Mouse (Mus musculus): Measurements from ENCODE around the gene Olfr1501. TPM values are rescaled to one million over a fixed set of nuclear protein-coding genes. Genes with fewer than 3 reads are reported as not detected.
"Not testable (repeated sequence)": the region's sequence is repeated elsewhere in the genome, so short reads cannot be mapped to it uniquely, and the experiment has no call there.

Gene Olfr1501
- polyA plus RNA-seq (2015; fragmentation: Nextera tagmentation; extraction: Ambion mirVana), result 0.04 and 0.25 TPM in 2 replicates

DNA sequence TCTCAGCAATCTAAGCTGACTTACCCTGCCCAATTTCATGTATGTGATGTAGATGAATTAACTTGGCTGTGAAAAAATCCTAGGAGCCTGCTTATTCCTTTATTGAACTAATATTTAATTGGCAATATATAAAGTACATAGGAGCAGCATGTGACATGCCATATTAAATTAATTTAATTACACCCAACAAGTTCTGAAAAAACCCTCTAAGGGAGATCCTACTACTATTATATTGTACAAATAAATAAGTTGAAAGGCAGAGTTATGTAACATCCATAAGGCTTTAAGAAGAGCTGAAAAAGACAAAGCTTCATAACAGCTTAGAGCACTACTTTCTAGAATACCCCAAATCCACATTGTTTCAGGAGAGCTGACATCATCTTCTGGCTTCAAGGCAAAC is at the start of gene Olfr1501:
Olfr1501 (minus strand) TSS at position 101 of the 400 bp plus-strand sequence.
- not testable (repeated sequence) for H3K4me1 ChIP-seq; H3K27me3 ChIP-seq; H3K9me3 ChIP-seq (replicated peaks); ATAC-seq (ENCODE audit: insufficient number of reproducible peaks, low FRiP score, low TSS enrichment, low read depth); H3K9ac ChIP-seq; H3K4me2 ChIP-seq (replicated peaks); H3K4me3 ChIP-seq (replicated peaks); H3K27ac ChIP-seq (replicated peaks); H3K36me3 ChIP-seq

DNA sequence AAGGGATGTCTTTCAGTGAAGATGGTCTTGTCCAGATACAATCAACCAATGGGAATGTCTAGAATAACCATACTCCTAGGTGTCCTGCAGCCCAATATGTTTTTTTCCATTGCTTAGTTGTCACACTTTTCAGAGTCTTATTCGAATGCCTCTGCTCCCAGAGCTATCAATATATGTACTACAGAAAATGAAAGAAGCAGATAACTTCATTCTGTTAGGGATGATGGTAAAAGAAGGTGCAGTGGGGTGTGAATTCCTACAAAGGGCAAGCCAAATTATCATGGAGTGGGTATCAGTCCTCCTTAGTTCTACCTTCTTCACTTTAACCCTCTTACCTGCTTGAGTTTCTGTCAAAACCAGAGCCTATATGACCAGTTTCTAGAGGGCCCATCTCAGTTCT is 47.3 kb upstream of the Olfr1501 start, which contains the start of gene Olfr1504:
Olfr1504 (minus strand) TSS at position 101 of the 400 bp plus-strand sequence.
- H3K9ac ChIP-seq, result no peak within 1 kb of the TSS
- H3K4me2 ChIP-seq (replicated peaks), result no peak within 1 kb of the TSS
- no peaks in the 10 kb centered on the region for H3K36me3 ChIP-seq
- H3K9me3 ChIP-seq (replicated peaks), result no peaks in the 10 kb centered on the region
- no peak within 1 kb of the TSS for H3K27ac ChIP-seq (replicated peaks)
- H3K4me1 ChIP-seq, result no peaks in the 10 kb centered on the region
- WGBS, result 57% methylated on average over 1 of the region's 1 CpGs
- H3K4me3 ChIP-seq (replicated peaks), result no peak within 1 kb of the TSS
- H3K27me3 ChIP-seq, result no peaks in the 10 kb centered on the region
- ATAC-seq (ENCODE audit: insufficient number of reproducible peaks, low FRiP score, low TSS enrichment, low read depth), result no peak

DNA sequence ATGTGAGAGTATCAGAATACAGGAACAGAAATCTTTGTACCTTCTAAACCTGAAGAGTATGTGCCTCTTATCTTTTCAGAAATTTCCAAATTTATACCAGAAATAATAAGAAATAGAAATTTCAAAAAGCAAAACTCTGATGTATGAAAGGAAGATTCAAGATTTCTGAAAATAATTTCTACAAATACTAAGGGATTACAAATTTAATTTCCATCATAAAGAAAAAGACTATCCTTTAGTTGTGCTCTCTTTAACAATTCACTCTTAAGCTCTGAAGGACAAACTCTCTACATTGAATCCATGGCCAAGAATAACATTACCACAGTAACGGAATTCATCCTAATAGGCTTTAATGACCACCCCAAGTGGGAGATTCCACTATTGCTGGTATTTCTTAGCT is 11.0 kb upstream of the Olfr1501 start, which contains the start of gene Olfr1502:
Olfr1502 (plus strand) TSS at position 301 of the 400 bp plus-strand sequence.
- H3K9me3 ChIP-seq (replicated peaks), result no peaks in the 10 kb centered on the region
- no peak for ATAC-seq (ENCODE audit: insufficient number of reproducible peaks, low FRiP score, low TSS enrichment, low read depth)
- no peaks in the 10 kb centered on the region for H3K27me3 ChIP-seq
- H3K9ac ChIP-seq, result no peak within 1 kb of the TSS
- no peak within 1 kb of the TSS for H3K27ac ChIP-seq (replicated peaks)
- no peak within 1 kb of the TSS for H3K4me2 ChIP-seq (replicated peaks)
- no peak within 1 kb of the TSS for H3K4me3 ChIP-seq (replicated peaks)
- no peaks in the 10 kb centered on the region for H3K36me3 ChIP-seq
- WGBS, result 89% methylated on average over 1 of the region's 1 CpGs
- H3K4me1 ChIP-seq, result no peaks in the 10 kb centered on the region

DNA sequence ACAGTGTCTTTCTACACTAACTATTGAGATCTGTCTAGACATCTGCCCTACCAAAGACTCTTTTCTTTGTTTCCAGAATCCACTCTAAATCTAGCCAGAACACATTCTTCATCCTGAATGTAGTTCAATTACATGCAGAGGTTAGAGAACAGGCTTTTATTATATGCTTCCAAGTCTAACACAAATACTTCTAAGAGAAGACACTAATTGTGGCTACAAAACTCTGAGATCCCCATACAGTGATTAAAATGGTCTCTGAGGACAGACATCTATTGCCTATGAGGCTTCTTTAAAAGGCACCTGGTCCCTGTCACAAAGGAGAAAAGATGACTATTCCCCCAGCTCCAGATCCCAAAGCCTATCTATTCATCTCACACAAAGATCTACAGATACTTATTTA is 20.1 kb downstream of the Olfr1501 start, which contains the start of gene Olfr1500:
Olfr1500 (minus strand) TSS at position 101 of the 400 bp plus-strand sequence.
- Histone ChIP-seq H3K9ac (no peak within 1 kb of the TSS), H3K36me3 (no peaks in the 10 kb centered on the region), H3K27me3 (no peaks in the 10 kb centered on the region), H3K27ac (replicated peaks) (no peak within 1 kb of the TSS), H3K4me2 (replicated peaks) (no peak within 1 kb of the TSS), H3K4me3 (replicated peaks) (no peak within 1 kb of the TSS), H3K9me3 (replicated peaks) (no peaks in the 10 kb centered on the region), H3K4me1 (no peaks in the 10 kb centered on the region)
- no peak for ATAC-seq (ENCODE audit: insufficient number of reproducible peaks, low FRiP score, low TSS enrichment, low read depth)

DNA sequence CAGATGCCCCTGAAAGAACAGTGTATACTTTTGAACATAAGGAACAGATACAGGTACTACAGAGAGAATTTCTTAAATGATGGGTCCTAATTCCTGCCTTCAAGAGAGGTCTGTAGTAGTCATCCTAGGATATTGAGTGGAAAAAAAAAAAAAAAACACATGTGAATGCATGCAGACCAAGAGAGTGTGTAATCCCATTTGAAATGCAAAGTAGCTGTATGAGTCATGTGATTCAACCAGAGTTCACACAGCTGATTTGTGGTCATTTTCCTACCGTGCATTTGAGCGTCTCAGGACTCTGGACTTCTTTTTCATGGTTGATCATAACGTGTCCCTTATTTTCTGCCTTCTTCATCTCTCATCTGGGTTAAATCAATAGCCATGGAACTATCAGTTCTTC is 22.0 kb downstream of the Olfr1501 start:
- Histone ChIP-seq H3K4me3 (replicated peaks) (no peak overlapping the region), H3K9me3 (replicated peaks) (no peaks in the 10 kb centered on the region), H3K9ac (no peak overlapping the region), H3K27me3 (no peaks in the 10 kb centered on the region), H3K36me3 (no peaks in the 10 kb centered on the region), H3K4me2 (replicated peaks) (no peak overlapping the region), H3K4me1 (no peaks in the 10 kb centered on the region), H3K27ac (replicated peaks) (no peak overlapping the region)
- WGBS, result 52% methylated on average over 3 of the region's 3 CpGs
- no peak for ATAC-seq (ENCODE audit: insufficient number of reproducible peaks, low FRiP score, low TSS enrichment, low read depth)

DNA sequence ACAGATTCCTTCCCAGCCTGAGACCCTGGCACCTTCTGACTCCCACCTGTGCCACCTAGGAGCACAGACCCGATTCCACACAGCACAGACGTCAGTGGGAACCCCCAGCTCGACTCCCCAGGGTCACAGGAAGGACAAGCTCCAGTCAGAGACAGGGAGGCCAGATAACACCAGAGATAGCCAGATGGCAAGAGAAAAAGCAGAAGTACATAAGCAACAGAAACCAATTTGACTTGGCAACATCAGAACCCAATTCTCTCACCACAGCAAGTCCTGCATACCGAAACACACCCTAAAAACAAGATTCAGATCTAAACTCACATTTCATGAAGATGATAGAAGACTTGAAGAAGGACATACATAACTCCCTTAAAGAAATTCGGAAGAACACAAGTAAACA is 29.6 kb downstream of the Olfr1501 start:
- no peaks in the 10 kb centered on the region for H3K9me3 ChIP-seq (replicated peaks)
- H3K9ac ChIP-seq, result no peak overlapping the region
- H3K4me3 ChIP-seq (replicated peaks), result no peak overlapping the region
- 53% methylated on average over 5 of the region's 5 CpGs for WGBS
- no peaks in the 10 kb centered on the region for H3K27me3 ChIP-seq
- no peak overlapping the region for H3K27ac ChIP-seq (replicated peaks)
- no peaks in the 10 kb centered on the region for H3K36me3 ChIP-seq
- no peaks in the 10 kb centered on the region for H3K4me1 ChIP-seq
- ATAC-seq (ENCODE audit: insufficient number of reproducible peaks, low FRiP score, low TSS enrichment, low read depth), result no peak
- no peak overlapping the region for H3K4me2 ChIP-seq (replicated peaks)

DNA sequence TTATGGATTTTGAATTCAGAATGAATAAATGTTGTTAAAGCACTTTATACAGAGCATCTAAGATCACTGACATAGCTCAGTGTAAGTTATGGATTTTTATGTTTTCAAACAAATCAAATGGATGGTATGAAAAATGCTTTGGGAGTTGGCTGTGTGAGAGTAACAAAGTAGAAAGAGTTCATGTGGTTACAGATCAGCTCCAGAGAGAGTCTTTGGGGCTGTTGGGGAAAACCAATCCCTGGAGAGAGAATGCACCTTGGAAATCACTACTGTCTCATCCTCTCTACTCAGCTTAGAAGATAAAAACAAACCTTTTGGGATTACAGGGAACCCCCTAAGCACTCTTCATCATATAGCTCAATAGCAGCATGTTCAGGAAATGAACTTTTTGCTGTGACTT is 31.1 kb downstream of the Olfr1501 start, which contains the start of gene Olfr1499:
Olfr1499 (minus strand) TSS at position 101 of the 400 bp plus-strand sequence.
- H3K4me1 ChIP-seq, result no peaks in the 10 kb centered on the region
- no peaks in the 10 kb centered on the region for H3K36me3 ChIP-seq
- no peak within 1 kb of the TSS for H3K27ac ChIP-seq (replicated peaks)
- H3K4me3 ChIP-seq (replicated peaks), result no peak within 1 kb of the TSS
- no peak within 1 kb of the TSS for H3K4me2 ChIP-seq (replicated peaks)
- H3K27me3 ChIP-seq, result no peaks in the 10 kb centered on the region
- ATAC-seq (ENCODE audit: insufficient number of reproducible peaks, low FRiP score, low TSS enrichment, low read depth), result no peak
- H3K9me3 ChIP-seq (replicated peaks), result no peaks in the 10 kb centered on the region
- H3K9ac ChIP-seq, result no peak within 1 kb of the TSS

DNA sequence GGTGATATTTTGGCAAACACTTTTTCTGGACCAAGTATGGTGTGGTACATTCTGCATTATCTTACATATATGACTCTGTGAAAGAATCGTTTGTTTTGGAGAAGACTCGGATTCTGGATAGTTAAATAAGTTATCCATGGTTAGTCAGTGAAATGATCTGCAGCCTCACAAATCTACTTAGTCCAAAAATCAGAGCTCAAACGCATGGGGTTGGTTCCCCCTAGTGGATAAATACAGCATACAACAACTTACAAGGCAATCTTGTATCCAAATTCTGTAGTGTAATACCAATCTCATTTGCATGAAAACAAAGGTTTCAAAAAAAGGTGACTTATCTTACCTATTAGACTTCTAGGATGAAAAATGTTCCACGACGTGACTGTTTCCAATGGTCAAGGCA is 31.7 kb downstream of the Olfr1501 start:
- Histone ChIP-seq H3K27me3 (no peaks in the 10 kb centered on the region), H3K36me3 (no peaks in the 10 kb centered on the region), H3K4me2 (replicated peaks) (no peak overlapping the region), H3K4me3 (replicated peaks) (no peak overlapping the region), H3K27ac (replicated peaks) (no peak overlapping the region), H3K4me1 (no peaks in the 10 kb centered on the region), H3K9me3 (replicated peaks) (no peaks in the 10 kb centered on the region), H3K9ac (no peak overlapping the region)
- 28% methylated on average over 5 of the region's 5 CpGs for WGBS
- ATAC-seq (ENCODE audit: insufficient number of reproducible peaks, low FRiP score, low TSS enrichment, low read depth), result no peak

DNA sequence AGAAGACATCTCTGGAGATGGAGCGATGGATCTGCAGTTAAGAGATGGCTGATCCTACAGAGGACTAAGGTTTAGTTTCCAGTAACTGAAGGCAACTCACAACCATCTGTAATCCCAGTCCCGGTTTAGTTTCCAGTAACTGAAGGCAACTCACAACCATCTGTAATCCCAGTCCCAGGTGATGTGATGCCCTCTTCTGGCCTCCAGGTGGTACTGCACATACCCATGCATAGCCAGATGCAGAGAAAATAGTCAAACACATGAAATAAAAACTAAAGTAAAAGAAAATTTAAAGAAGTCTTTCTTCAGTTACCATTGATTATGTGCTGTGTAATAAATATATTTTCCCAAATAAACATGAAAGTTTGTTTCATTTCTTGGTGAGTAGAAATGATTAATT is 37.7 kb downstream of the Olfr1501 start:
- H3K27me3 ChIP-seq, result no peaks in the 10 kb centered on the region
- H3K36me3 ChIP-seq, result no peaks in the 10 kb centered on the region
- H3K4me1 ChIP-seq, result no peaks in the 10 kb centered on the region
- no peaks in the 10 kb centered on the region for H3K9me3 ChIP-seq (replicated peaks)
- no peak overlapping the region for H3K4me3 ChIP-seq (replicated peaks)
- no peak overlapping the region for H3K9ac ChIP-seq
- 56% methylated on average over 2 of the region's 2 CpGs for WGBS
- H3K27ac ChIP-seq (replicated peaks), result no peak overlapping the region
- H3K4me2 ChIP-seq (replicated peaks), result no peak overlapping the region
- no peak for ATAC-seq (ENCODE audit: insufficient number of reproducible peaks, low FRiP score, low TSS enrichment, low read depth)

DNA sequence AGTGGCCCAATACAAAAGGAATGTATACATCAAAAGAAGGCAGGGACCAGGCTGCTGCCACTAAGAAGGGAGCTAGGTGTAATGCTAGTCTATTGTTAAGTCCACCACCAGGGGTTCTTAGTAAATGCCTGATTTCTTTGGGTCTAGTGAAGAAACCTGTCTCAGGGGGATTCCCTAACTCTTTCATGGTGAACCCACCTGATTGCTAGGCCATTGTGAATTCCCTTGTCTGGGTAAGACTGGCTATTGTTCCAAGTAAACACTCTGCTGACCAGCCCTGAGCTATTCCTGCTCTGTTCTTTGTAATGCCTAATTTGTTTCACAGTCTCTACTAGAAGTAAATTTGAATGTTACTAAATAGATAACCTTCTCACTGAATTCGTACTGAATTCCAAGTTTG is 45.0 kb downstream of the Olfr1501 start:
- H3K27ac ChIP-seq (replicated peaks); H3K4me3 ChIP-seq (replicated peaks); H3K9ac ChIP-seq; H3K4me2 ChIP-seq (replicated peaks); H3K27me3 ChIP-seq; H3K4me1 ChIP-seq; H3K36me3 ChIP-seq; H3K9me3 ChIP-seq (replicated peaks); ATAC-seq (ENCODE audit: insufficient number of reproducible peaks, low FRiP score, low TSS enrichment, low read depth): not testable (repeated sequence)
- 60% methylated on average over 1 of the region's 1 CpGs for WGBS

DNA sequence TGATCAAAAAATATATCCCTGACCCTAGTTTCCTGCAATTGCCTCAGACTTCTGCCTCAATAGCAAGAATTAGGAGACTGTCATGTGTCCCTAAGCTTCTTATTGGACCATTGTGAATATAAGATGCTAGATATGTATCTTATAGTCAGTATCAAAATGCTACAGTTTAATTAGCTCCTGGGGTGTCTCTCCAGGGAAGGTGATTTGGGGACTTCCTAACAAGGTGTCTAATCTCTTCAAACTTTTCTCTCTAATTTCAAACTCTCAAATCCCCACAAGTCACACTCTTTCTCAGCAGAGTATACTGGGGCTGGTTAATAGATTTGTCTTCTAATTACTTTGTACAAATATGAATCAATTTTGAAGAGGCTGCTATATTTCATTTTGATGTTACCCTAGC is 52.4 kb downstream of the Olfr1501 start, which contains the start of gene Olfr1497:
Olfr1497 (minus strand) TSS at position 101 of the 400 bp plus-strand sequence.
- Histone ChIP-seq H3K4me2 (replicated peaks) (no peak within 1 kb of the TSS), H3K4me1 (no peaks in the 10 kb centered on the region), H3K27ac (replicated peaks) (no peak within 1 kb of the TSS), H3K4me3 (replicated peaks) (no peak within 1 kb of the TSS), H3K27me3 (no peaks in the 10 kb centered on the region), H3K9ac (no peak within 1 kb of the TSS), H3K9me3 (replicated peaks) (no peaks in the 10 kb centered on the region), H3K36me3 (no peaks in the 10 kb centered on the region)
- no peak for ATAC-seq (ENCODE audit: insufficient number of reproducible peaks, low FRiP score, low TSS enrichment, low read depth)
